Mouse (Mus musculus) heart, adult 9 months (tissue): Measurements from ENCODE around the gene Gm20890.
"Not testable (repeated sequence)": the region's sequence is repeated elsewhere in the genome, so short reads cannot be mapped to it uniquely, and the experiment has no call there.

Experiments used
- DNase-seq, 2 experiments: peaks; one replicate each; pipeline ENCODE4 v3.0.0; 2022; ENCODE audit warnings: low spot score in 2 of 2

Gene Gm20890

DNA sequence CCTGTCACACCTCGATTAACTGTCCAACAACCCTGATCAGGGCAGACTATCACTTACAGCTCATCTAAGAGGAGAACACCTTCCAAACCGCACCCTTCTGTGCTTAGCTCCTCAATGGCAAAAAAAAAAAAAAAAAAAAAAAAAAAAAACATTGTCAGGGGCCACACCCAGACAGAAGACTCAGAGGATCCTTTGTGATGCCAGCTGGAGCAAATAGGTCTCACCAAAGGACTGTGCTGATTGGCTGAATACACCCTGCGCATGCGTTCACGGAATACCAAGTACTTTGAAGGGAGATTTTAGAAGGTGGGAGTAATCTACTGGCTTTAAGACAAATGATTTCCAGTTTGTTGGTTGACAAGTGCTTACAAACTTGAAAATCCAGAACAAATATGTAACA is at the start of gene Gm20890:
Gene Gm20890 (minus strand): TSS at position 101 of the 400 bp plus-strand sequence.
- not testable (repeated sequence) for DNase-seq
